Mouse (Mus musculus): Measurements from ENCODE around the gene Serpinf2.
A peak's percentile ranks its signal among the peaks of the same experiment; 100 is the strongest.

Serpinf2 gene

DNA sequence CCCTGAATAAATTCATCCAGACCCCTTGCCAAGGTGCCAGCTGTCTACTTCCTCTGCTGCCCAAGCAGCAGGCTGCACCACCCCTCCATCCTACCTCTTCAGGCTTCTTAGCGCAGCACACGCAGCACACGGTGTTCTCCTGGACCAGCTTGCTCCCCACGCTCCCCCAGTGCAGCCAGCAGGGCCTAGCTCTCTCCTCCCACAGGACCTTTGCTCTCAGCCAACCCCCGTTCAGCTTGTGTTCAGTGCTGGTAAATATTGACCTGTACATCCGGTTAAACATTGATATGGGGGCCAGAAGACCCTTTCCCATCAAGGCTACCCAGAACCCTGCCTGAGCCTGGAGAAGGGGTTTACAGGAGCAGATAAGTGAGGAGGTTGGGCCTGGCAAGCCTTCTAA, at the start of gene Serpinf2:
Serpinf2 (minus strand) TSS at position 229 of the 400 bp plus-strand sequence.
- no peak for DNase-seq (ENCODE audit: low spot score in 2 of 2)

DNA sequence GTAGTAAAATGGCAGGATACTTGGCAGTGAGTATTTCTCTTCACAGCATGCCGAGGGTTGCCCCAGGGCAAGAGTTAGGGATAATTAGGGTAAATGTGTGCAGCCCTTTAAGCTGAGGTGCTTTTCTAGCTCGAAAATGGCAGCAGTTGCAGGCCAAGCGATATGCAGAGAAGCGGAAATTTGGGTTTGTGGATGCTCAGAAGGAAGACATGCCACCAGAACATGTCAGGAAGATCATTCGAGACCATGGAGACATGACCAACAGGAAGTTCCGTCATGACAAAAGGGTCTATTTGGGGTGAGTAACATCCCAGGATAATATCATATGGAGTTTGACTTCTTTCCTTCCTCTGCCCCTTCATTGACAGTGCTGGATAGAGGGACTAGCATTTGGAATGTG, 48.1 kb upstream of the Serpinf2 start:
- no peak for DNase-seq (ENCODE audit: low spot score in 2 of 2)

DNA sequence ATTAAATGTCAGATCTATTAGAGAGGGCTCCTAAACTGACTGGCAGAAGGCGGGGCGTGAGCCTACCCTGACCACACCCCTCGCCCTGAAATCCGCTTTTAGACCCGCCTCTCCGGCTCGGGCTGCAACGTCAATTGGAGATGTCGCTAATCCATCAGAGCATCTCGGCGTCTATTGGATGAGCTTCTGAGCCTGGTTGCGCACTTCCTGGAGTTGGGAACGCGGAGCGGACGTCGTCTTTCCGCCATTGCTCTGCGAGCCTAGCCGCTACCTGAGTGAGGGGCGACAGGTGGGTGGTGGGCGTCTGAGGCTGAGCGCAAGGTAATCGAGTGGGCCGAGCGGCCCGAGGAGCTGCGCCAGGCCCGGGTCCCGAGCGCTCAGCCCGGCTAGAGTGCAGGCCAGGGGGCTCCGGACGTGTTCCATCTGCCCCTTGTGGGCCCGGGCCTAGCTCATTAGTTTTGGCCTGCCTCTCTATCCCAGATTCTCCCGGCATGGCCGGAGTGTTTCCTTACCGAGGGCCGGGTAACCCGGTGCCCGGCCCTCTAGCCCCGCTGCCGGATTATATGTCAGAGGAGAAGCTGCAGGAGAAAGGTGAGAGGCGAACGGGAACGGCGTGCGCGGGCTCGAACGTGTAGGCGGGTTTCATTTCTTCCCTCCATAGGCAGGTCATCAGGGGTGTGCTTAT, 47.4 kb upstream of the Serpinf2 start, which contains the start of gene Prpf8:
Prpf8 (plus strand) TSS at position 216 of the 685 bp plus-strand sequence.
- peak; percentile 96 to 98 for DNase-seq (ENCODE audit: low spot score in 2 of 2)

DNA sequence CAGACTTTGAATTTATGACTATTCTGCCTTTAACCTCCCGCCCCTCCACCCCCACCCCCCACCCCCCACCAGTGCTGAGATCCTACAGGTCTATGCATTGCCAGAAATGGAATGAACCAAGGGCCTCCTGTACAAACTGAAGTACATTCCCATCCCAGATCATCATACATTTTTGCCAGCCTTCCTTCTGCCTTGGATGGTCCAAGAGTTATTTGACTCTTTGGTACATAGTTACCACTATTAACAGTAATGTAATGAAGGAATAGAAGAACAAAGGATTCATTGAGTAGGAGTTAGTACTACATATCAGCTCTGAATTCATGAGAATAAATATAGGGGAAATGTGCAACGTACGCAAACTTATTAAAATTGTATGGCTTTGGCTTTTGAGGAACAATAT, 46.8 kb upstream of the Serpinf2 start:
- no peak for DNase-seq (ENCODE audit: low spot score in 2 of 2)

DNA sequence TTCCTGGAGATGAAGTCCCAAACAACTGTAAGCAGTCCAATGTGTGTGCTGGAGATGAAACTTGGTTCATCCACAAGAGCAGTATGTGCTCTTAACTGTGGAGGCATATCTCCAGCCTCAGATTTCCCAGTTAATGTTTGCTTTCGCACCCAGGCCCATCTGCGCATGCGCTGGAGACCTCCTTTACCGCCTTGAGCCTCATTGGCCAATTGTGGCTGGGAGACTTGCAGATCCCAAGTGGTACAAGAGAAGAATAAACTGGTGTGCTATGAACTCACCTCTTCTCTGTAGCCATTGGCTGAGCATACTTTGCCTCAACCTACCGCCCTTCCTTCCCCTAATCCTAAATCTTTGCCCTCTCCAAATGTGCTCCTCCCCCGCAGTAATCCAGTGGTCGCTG, 34.0 kb upstream of the Serpinf2 start:
- DNase-seq (ENCODE audit: low spot score in 2 of 2), result no peak

DNA sequence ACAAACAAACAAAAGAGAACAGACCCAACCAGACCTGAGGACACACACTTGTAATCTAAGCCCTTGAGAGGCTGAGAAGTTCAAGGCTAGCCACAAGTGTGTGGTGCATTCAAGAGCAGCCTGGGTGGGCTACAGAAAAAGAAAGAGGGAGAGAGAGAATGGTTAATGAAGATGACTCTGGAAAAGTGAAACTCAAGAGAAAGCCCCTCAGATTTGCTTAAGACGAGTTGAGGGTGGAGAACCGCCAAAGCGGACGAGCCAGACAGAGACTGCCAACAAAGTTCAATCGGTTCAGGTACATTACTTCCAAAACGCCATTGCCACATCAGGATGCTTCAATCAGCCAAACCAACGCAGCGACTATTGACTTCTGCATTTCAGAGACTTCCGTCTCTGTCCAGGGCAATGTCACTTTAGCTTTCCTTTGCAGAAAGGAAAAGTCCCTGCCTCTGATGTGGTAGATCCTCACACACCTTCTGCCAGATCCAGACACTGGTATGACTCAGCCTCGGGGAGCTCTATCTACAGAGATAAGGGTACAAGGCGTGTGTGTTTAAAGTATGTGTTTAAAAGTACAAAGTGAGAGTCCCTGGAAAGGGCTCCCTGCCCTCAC, 33.2 kb upstream of the Serpinf2 start:
- DNase-seq (ENCODE audit: low spot score in 2 of 2), result no peak

DNA sequence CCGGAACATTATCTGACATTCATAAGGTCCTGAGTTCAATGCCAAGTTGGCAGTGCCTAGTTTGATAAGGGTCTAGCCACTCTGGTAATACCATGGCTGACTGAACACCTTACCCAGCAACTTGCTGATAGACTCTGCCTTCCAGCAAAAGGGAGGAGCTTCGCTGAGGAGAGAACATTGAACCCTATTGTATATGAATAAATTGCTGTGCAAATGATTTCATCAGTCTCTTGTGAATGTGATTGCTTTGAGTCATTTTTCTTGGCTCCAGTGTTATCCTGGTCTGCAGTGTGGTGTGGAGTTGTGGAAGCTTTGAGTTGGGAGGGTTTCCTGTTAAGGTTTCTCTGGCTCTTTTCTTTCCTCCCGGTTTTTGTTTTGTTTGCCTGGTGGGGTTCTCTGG, 31.3 kb upstream of the Serpinf2 start:
- no peak for DNase-seq (ENCODE audit: low spot score in 2 of 2)

DNA sequence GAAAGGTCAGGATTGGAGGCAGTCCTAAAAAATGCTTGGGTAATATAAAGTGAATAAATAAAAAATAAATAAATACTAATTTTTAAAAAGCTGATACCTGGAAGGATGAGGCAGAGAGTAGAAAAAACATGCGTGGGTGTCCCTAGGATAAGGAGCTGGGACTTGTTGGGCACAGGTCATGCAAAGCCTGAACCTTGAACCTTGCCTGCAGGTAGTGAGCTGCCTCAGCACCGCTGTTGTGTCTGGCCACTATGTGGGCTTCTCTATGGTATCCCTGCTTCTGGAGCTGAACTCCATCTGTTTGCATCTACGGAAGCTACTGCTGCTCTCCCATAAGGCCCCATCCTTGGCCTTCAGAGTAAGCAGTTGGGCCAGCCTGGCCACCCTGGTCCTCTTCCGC, 29.9 kb upstream of the Serpinf2 start:
- DNase-seq (ENCODE audit: low spot score in 2 of 2), result no peak

DNA sequence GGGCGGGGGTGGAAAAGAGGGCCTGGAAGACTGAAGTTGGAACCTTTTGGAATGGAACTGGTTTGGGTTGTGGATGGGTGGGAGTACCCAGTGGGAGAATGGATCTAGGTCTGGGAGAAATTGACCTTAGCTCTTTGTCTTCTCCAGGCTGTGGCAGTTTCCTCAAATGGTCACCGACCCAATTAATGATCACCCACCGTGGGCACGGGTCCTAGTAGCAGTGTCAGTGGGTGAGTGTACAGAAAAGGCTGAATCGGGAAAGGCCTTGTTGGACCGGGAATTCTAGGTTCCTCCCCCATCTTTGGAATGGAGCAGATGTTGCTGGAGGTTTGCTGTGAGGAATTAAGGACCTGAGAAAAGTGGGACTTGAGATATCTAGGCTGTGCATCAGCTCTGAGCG, 29.0 kb upstream of the Serpinf2 start:
- DNase-seq (ENCODE audit: low spot score in 2 of 2), result no peak

DNA sequence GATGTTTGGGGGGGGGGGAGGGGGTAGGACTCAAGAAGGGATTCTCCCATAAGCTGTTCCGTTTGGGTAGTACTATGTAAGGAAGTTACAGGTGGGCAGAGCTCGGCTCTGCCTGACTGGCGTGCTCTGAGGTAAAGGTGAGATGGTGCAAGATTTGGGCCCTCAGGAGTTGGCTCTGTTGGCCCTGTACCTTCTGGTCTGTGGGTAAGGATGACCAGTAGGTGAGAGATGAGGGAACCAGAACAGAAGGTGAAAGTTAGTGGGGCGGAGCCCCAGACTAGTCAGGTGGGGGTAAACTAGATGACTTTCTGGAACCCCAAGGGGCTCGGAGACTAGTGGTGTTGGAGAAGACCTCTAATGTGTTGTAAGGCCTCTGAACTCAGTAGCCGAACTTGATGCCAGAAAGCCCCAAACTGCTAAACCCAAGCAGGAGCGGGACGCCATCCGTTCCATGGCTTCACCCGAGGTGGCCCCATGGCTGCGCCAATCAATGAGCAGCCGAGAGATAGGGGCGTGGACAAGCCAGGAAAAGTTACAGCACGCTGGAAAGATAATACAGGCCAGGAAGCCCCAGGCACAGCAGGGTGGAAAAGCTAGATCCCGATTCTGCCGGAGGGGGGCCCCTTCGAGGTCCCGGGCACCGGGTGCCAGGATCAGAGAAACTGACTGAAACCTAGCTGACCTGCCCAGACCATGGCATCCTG, 28.3 kb upstream of the Serpinf2 start:
- DNase-seq (ENCODE audit: low spot score in 2 of 2), result no peak

DNA sequence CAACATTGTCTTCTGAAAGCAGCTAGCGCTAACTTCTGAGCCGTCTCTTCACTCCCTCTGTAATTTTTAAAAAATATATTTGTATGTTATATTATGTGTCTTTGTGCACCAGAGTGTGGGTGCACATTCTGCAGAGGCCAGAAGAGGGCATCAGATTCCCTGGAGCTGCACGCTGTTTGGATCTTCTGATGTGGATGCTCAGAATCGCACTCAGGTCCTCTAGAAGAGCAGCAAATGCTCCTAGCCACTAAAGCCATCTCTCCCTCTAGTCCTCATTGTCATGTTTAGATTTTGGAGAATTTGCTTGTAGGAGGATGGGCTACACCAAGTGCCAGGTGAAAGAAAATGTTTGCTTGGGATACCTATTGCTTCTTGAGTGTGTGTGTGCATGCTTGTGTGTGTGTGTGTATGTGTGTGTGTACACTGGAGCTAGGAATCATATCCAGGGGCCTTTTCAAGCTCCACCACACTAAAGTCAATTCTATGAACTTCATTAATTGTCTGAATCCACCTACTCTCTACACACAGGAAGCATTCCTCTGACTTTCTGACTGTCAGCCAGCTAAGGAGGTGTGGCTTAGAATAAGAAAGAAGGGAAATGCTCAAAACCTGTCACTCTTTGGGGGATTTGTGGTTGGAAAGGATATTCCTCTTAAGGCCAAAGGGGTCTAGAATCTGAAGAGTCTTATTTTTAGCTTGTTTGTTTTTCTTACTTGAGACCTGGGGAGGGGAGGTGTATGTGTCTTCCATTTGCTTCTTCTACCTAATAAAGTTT, 27.5 kb upstream of the Serpinf2 start:
- no peak for DNase-seq (ENCODE audit: low spot score in 2 of 2)

DNA sequence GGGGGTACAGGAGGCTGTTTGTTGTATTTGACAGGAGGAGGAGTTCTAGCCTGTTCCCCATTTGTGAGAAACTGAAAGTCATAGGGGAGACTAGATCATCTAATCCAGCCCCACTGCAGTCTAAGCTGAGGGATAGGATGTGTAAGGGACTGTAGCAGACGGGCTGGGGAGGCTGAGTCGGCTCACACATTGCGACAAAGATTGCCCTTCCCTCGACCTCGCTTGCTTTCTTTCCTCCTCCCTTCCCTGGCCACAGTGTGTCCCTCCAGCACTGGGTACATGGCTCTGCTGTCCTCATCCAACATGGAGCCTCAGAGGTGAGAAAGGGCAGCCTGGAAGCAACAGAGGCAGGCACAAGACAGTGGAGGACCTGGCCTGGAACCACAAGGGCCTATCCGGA, 25.7 kb upstream of the Serpinf2 start:
- DNase-seq (ENCODE audit: low spot score in 2 of 2), result no peak

DNA sequence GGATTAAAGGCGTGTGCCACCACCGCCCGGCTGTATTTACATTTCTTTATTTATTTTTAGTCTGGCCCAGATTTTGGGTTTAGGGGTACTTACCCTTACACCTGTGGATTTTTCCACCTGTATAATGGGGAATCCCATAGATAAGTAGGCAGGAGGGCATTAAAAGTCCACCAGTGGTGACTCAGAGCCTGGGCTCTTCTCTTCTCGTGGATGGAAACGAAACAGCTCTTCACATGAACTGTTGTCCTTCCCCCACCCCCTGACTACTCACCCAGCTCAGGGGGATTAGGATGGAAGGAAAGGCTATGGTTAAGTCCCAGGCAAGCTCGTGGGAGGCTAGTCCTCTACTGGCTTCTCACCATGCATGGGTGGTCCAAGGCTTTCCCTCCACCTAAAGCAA, 25.0 kb upstream of the Serpinf2 start:
- no peak for DNase-seq (ENCODE audit: low spot score in 2 of 2)

DNA sequence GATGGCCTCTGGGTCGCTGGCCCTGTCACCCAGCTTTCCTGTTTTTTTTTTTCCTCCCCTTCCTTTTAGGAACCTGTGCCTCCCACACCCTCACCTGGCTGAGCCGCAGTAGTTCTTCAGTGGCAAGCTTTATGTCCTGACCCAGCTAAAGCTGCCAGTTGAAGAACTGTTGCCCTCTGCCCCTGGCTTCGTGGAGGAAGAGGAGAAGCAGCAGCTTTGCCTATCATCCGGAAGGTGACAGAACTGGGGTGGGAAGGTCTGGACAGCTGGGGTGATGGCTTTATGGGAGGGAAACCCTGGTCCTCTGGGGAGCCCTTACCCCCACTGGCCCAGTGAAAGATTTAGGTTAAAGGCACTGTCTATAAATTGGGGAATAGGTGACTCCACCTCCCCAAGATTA, 24.2 kb upstream of the Serpinf2 start:
- no peak for DNase-seq (ENCODE audit: low spot score in 2 of 2)

DNA sequence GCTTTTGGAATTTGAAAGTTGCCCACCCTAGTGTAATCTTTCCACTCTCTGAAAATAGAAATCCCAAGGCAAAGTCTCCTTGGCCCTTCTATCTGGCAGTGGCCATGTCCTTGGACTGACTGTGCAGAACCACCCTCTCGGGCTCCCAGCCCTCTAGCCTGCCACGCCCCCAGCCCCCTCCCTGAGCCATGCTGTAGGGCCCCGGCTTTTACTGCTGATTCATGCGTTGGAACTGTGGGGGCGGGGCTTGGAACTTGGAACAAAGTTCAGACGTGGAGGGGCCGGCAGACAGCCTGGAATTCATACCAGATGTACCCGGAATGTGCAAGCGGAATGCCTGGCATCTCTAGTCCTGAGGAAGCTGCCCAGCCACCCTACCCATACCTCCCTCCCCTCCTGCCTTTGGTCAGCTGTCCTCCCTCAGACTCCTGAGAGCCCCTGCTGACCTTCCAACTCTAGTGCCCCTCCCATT, 23.5 kb upstream of the Serpinf2 start:
- DNase-seq (ENCODE audit: low spot score in 2 of 2), result peak in 1 of 2 experiments; percentile 57

DNA sequence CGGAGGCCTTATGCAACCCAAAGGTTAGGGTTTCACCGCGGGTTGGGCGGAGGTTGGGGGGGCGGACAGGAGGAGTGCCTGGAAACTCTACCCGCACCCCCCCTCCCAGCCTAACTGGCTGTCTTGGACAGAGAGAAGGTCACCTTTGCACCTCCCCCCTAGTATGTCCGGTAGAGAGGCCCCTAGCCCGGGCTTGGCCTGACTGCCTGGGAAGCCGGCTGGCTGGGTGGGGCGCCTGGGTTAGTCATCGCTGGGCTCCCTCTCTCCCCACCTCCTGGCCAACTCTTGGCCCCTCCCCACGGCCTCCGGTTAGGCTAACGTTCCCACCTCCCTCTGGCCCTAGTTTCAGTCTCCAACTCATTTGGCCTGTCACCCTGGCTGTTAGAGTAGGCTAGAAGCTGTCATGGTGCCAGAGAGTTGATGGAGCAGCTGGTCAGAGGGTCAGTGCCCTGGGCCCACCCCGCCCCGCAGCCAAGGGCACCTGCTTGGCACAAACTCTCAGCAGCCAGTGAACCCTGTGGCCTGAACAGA, 22.9 kb upstream of the Serpinf2 start:
- peak in 1 of 2 experiments; percentile 55 for DNase-seq (ENCODE audit: low spot score in 2 of 2)

DNA sequence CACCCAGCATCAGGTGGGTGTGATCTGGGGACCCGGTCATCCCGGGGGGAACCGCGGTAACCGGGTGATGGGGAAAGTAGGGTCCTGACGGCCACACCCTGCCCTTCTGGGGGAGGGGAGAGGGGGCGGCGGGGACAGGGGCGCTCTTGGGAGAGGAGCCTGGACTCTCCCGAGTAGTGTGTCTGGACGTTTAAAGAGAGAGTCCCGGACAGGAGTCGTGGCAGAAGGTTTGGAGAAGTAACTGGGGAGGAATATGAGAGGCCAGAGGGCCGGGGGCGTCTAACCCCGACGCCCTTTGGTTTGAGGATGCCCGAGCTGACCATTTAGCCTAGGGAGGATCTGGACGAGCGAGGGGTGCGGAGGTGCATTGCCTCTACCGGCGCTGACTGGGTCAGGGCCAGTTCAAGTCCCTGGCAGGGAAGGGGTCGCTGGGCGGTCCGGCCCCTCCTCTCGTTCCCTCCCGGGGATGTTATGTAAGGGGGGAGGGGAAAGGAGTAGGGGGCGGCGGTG, 22.4 kb upstream of the Serpinf2 start:
- no peak for DNase-seq (ENCODE audit: low spot score in 2 of 2)

DNA sequence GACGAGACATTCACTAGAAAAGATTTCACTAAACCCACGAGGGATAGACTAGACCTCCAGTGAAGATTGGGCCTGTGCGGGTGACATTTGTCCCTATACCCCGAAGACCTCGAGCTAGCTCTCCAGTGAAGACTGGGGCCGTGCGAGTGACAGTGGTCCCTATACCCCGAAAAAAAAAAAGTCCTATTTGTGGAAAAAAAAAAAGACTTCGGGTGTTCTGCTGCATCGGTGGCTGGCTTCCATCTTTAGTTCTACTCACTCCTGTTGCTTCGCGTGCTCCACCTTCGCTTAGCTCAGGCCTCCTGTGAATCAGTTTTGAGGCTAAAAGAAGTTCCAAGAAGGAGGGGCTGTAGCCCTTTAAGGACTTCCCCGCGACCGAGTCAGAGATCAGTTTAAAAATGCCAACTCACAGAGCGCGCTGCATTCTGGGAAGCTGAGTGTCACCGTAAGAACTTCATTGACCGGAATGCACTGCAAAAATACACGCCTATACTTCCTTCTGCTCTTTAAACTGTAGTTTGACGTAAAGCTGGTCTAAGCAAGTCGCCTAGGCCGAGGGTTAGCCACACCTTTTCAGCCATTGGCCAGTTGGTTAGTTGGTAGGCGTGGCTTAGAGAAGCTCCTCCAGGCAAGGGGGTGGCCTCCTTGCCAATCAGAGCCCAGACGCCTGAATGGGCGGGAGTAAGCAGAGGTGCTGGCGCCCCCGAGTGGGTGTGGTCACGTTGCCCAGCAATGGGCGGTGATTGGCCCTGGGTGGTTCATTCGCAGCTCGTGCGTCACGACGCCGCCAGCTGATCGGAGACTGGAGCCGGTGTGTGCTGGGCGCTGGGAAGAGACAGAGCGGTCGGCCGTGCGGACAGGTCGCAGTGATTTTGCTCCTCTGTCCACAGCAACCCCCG, 21.7 kb upstream of the Serpinf2 start, which contains the start of gene Tlcd2:
Tlcd2 (plus strand) TSS at position 872 of the 899 bp plus-strand sequence.
- DNase-seq (ENCODE audit: low spot score in 2 of 2), result peak; percentile 99 to 100

DNA sequence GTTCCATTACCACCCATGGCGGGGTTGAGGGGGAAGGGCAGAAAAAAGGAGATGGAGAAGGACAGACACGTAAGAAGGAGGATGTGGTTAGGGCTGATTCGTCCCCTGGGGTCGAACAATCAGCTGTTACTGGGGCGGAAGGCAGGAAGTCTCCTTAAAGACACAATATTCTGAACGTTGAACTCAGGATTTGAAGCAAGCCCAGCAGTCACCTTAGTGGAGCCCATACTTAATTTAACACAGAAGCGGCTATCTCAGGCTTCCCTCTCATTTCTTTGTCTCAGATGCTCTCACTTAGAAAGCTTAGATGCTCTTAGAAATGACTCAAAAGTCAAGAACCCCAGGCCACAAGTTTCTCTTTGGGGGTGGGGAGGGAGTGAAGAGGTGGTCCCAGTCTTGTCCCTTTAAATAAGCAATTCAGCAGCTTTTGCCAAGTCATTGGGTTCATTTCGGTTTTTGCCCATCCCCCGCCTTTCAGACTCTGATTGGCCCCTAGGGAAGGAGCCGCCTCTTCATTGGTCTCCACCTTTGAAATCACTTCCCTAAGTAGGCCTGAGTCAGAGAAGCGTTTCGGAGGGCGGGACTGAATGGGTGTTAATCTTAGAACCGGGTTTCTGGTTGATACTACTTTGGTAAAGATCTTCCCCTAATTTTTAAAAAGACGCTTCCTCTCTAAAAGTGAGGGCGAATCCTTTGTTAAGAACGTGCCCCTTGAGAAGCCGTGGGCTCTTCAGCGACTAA, 20.9 kb upstream of the Serpinf2 start:
- DNase-seq (ENCODE audit: low spot score in 2 of 2), result peak; percentile 89 to 92

DNA sequence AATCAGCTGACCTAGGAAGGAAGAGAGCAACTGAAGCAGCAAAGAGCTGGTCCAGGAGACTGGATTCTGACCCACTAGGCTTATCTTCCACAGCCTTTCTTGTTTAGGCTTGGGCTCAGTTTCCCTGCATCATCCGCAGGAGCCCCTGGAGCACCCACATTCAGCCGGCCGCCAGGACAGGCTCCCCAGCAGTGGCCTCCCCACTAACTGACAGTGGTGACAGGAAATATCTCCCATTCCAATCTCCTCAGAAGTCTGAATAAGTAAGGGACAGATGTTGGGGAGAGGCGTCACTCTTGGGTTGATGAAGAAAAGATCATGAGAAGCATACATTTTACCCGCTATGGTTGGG, 20.3 kb upstream of the Serpinf2 start:
- DNase-seq (ENCODE audit: low spot score in 2 of 2), result no peak

All from frontal cortex, postnatal 14 days (tissue).